Mouse (Mus musculus) small intestine, adult 2 months (tissue): ENCODE data around the gene Abtb1. TPM values are rescaled to one million over a fixed set of nuclear protein-coding genes. Genes with fewer than 3 reads are reported as not detected.

ENCODE experiments used
- H3K27ac ChIP-seq: fragments of 200-500 bp; 2 replicates; pipeline ENCODE4 v1.5.1; 2012; ENCODE audit warnings: low read depth, low read length, control low read depth, inconsistent platforms; ENCODE audit not compliant: insufficient read depth
- H3K27me3 ChIP-seq: fragments of 200-500 bp; 2 replicates; pipeline ENCODE4 v1.6.1; 2012; ENCODE audit warnings: mild to moderate bottlenecking, moderate library complexity, low read length, inconsistent platforms; ENCODE audit not compliant: control insufficient read depth, insufficient read depth
- H3K36me3 ChIP-seq: fragments of 200-500 bp; 2 replicates; pipeline ENCODE4 v1.6.1; 2012; ENCODE audit warnings: mild to moderate bottlenecking, low read length, control low read depth, inconsistent platforms; ENCODE audit not compliant: control insufficient read depth, insufficient read depth
- H3K4me1 ChIP-seq: fragments of 200-500 bp; 2 replicates; pipeline ENCODE4 v1.6.1; 2012; ENCODE audit warnings: low read length, inconsistent platforms, mixed read lengths; ENCODE audit not compliant: control insufficient read depth, insufficient read depth, insufficient read length
- H3K4me3 ChIP-seq: fragments of 200-500 bp; 2 replicates; pipeline ENCODE4 v1.5.1; 2012; ENCODE audit warnings: low read depth, mild to moderate bottlenecking, control low read depth, inconsistent platforms, low read length, moderate library complexity
- CTCF ChIP-seq: fragments of 200-500 bp; IDR thresholded peaks from 2 replicates; pipeline ENCODE4 v1.5.1; 2012; ENCODE audit warnings: low read depth, mild to moderate bottlenecking, control low read depth, inconsistent platforms, low read length, moderate library complexity, mixed read lengths; ENCODE audit not compliant: insufficient replicate concordance, insufficient read length; ENCODE audit errors: extremely low read depth
- POLR2A ChIP-seq: fragments of 200-500 bp; IDR thresholded peaks from 2 replicates; pipeline ENCODE4 v1.6.1; 2012; ENCODE audit warnings: low read depth, mild to moderate bottlenecking, control low read depth, inconsistent platforms, low read length, moderate library complexity
- whole genome bisulfite sequencing: fragments of 180-500 bp; shearing (Covaris S2); methylation state at CpG from one replicate; pipeline ENCODE4 v1.1.7; 2018; 5-methylcytosine and 5-hydroxymethylcytosine counted together
- polyA plus RNA-seq: library from polyadenylated mRNA; depleted of rRNA; stranded (reverse); fragments of >200 nt; gene quantifications from 2 replicates; pipeline ENCODE4 v1.2.3, GENCODE M21; 2012

Gene Abtb1
- polyA plus RNA-seq, 1 experiment: 68.7 TPM

DNA sequence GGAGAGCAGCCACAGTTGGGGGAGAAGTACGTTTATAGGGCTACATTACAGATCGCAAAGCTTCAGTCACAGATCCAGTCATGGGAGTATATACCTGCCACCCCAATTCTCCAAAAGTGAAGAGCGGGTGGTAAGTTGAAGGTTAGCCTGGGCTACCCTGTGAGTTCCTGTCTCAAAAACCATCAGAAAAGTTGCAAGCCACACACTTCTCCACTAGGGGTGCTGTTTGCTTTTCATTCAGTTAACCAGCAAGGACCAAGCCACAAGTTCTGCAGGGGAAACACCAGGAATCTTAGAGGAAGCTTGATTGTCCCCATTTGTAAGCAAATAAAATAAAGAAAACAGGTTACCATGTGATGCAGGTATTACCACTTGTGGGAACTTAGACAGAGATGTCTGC lies 28.9 kb downstream of the Abtb1 start:
- H3K27me3 ChIP-seq: no peaks in the 10 kb centered on the region
- no peaks in the 10 kb centered on the region; the same call in 1 of the 2 replicates for H3K4me1 ChIP-seq
- H3K36me3 ChIP-seq: no peaks in the 10 kb centered on the region
- no peak for TF ChIP-seq POLR2A
- no peak for TF ChIP-seq CTCF
- no peak overlapping the region for H3K4me3 ChIP-seq
- WGBS: 93% methylated on average over 3 of the region's 3 CpGs
- no peak overlapping the region for H3K27ac ChIP-seq

- Histone ChIP-seq H3K27ac (no peak overlapping the region), H3K27me3 (no peaks in the 10 kb centered on the region), H3K4me1 (no peaks in the 10 kb centered on the region; the same call in 1 of the 2 replicates), H3K36me3 (no peaks in the 10 kb centered on the region), H3K4me3 (no peak overlapping the region)
- TF ChIP-seq CTCF: no peak
- TF ChIP-seq POLR2A: no peak
- WGBS: 47% methylated on average over 7 of the region's 7 CpGs
These were observed 29.8 kb downstream of the Abtb1 start for GRCm38 (mm10) chr6:88811880-88812400.

DNA sequence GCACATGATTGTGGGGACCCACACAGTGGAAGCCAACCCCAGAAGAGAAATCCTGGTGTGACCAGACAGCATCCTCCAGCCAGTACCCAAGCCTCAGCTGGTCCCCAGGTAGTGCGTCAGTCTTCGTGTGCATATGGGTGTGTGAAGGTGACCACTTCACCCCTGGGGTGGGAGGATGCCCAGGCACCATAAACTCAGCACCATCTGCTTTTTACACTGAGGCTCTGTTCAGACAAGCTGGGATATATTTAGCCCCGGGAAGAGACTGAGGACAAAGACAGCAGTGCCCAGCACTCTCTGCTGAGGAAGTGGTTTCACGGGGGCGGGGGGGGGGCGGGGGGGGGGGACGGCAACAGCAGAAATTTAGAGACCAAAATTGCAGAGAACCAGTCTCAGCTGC lies 30.4 kb downstream of the Abtb1 start:
- Histone ChIP-seq H3K4me1 (no peaks in the 10 kb centered on the region; the same call in 1 of the 2 replicates), H3K36me3 (no peaks in the 10 kb centered on the region), H3K27ac (no peak overlapping the region), H3K27me3 (no peaks in the 10 kb centered on the region), H3K4me3 (no peak overlapping the region)
- WGBS: 50% methylated on average over 7 of the region's 7 CpGs
- TF ChIP-seq CTCF: no peak
- TF ChIP-seq POLR2A: no peak

DNA sequence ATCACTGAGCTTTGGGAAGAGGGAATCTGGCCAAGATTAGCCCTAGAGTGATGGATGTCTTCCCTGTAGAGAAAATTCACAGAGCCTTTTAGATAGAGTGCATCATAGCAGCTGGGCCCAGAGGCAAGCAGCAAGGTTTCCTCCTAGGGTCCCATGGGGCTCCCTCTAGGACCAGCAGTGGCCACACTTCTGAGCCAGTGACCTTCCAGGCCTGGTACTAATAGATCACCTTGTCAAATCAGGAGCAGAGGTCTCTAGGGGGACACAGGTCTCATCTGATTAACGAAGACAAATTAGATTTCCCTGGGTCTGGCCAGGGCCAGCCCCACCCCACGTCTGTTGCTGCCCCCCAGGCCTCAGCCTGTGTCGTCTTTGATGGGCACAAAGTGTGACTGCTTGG lies 31.5 kb downstream of the Abtb1 start:
- Histone ChIP-seq H3K27ac (no peak overlapping the region), H3K27me3 (no peaks in the 10 kb centered on the region), H3K36me3 (no peaks in the 10 kb centered on the region), H3K4me3 (no peak overlapping the region), H3K4me1 (no peaks in the 10 kb centered on the region; the same call in 1 of the 2 replicates)
- 82% methylated on average over 3 of the region's 3 CpGs for WGBS
- TF ChIP-seq CTCF: no peak
- TF ChIP-seq POLR2A: no peak

- Histone ChIP-seq H3K27ac (no peak overlapping the region), H3K27me3 (no peaks in the 10 kb centered on the region), H3K36me3 (no peaks in the 10 kb centered on the region), H3K4me3 (no peak overlapping the region), H3K4me1 (no peaks in the 10 kb centered on the region; the same call in 1 of the 2 replicates)
- WGBS: 71% methylated on average over 23 of the region's 23 CpGs
- TF ChIP-seq CTCF (no peak), POLR2A (no peak)
These were observed 32.4 kb downstream of the Abtb1 start for GRCm38 (mm10) chr6:88809091-88810037.

- H3K27me3 ChIP-seq: no peaks in the 10 kb centered on the region
These were observed 36.7 kb downstream of the Abtb1 start for GRCm38 (mm10) chr6:88804966-88805577.

More at GRCm38 (mm10) chr6:88804966-88805577, 36.7 kb downstream of the Abtb1 start:
- TF ChIP-seq POLR2A (no peak), CTCF (no peak)
- Histone ChIP-seq H3K4me3 (no peak overlapping the region), H3K27ac (no peak overlapping the region), H3K36me3 (no peaks in the 10 kb centered on the region), H3K4me1 (no peaks in the 10 kb centered on the region)
- WGBS: 80% methylated on average over 17 of the region's 17 CpGs
